Comparison of ENCODE assay signal across 8 mouse cellular contexts in the genomic region with DNA sequence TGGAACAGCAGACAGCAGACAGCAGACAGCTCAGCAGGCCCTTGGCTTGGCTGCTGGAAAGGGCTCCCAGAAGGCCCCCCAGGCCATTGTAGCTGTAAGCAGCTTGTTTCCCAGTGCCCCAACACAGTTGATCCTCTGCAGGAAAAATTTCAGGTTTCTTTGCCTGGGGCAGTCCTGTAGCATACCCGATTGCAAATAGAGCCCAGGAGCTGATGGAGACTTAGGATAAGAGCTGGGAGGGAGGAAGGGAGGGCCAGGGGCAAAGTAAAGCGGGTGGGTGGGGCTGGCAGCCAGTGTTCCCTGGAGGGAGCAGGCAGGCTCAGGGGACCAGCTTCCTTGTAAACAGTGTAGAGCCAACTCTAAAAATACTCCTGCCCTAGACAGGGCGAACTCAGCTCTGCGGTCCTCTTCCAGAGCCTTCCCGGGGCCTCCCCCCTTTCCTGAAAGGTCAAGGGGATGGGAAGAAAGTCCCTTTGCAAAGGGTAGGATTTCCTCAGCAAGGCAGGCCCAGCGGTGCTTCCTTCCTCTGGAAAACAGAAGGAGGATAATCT.
DNase-seq lines count a peak whose midpoint lies in the region; ATAC-seq lines count a peak whose summit lies in the region.

No protein-coding gene starts in this region.

- H3K4me2 ChIP-seq in forebrain, embryonic 16.5 days (ENCODE audit: low read length): no peak overlapping the region
- no peak overlapping the region for H3K4me2 ChIP-seq in hindbrain, embryonic 11.5 days (replicated peaks; ENCODE audit: low read depth, low read length)
- no peak overlapping the region for H3K4me2 ChIP-seq in limb, embryonic 13.5 days (replicated peaks)
- H3K4me2 ChIP-seq in midbrain, embryonic 16.5 days (ENCODE audit: low read length): no peak overlapping the region

- H3K9ac ChIP-seq in forebrain, embryonic 16.5 days (replicated peaks; ENCODE audit: low read depth, low read length): no peak overlapping the region
- H3K9ac ChIP-seq in hindbrain, embryonic 11.5 days (ENCODE audit: low read depth, low read length): no peak overlapping the region
- no peak overlapping the region; the same call in 1 of the 2 replicates for H3K9ac ChIP-seq in limb, embryonic 13.5 days
- H3K9ac ChIP-seq in midbrain, embryonic 16.5 days (ENCODE audit: low read depth, low read length): no peak overlapping the region

- peak; percentile 69 for ATAC-seq in forebrain, embryonic 16.5 days
- no peak for ATAC-seq in hindbrain, embryonic 11.5 days (ENCODE audit: low FRiP score)
- ATAC-seq in limb, embryonic 13.5 days (ENCODE audit: low FRiP score, low read depth): peak; percentile 41; the same call in 1 of the 2 replicates
- ATAC-seq in midbrain, embryonic 16.5 days: peak; percentile 81
- ATAC-seq in granulocyte monocyte progenitor cell, adult 5-6 weeks (replicated peaks; ENCODE audit: poor library complexity, severe bottlenecking): no peak

- DNase-seq in cerebellum, postnatal 10 days: peak; percentile 30 to 49
- DNase-seq in cerebellum, adult 9-10 months: no peak
- DNase-seq in hindbrain, embryonic 11.5 days (ENCODE audit: low spot score): no peak
- DNase-seq in right cerebral cortex, postnatal 36 days (ENCODE audit: low spot score in 2 of 2): no peak

- WGBS in forebrain, embryonic 16.5 days: 20% methylated on average over 6 of the region's 6 CpGs
- 27% methylated on average over 6 of the region's 6 CpGs for WGBS in hindbrain, embryonic 11.5 days
- 12% methylated on average over 6 of the region's 6 CpGs for WGBS in limb, embryonic 13.5 days
- 12% methylated on average over 6 of the region's 6 CpGs for WGBS in midbrain, embryonic 16.5 days

- H3K9me3 ChIP-seq in forebrain, embryonic 16.5 days (ENCODE audit: control insufficient read depth, low read length): no peaks in the 10 kb centered on the region
- no peaks in the 10 kb centered on the region for H3K9me3 ChIP-seq in hindbrain, embryonic 11.5 days (ENCODE audit: control insufficient read depth, low read length)
- no peaks in the 10 kb centered on the region for H3K9me3 ChIP-seq in limb, embryonic 13.5 days
- H3K9me3 ChIP-seq in midbrain, embryonic 16.5 days (replicated peaks; ENCODE audit: control insufficient read depth, low read length, poor library complexity, severe bottlenecking): no peaks in the 10 kb centered on the region

- no peak overlapping the region for H3K4me3 ChIP-seq in forebrain, embryonic 16.5 days (replicated peaks; ENCODE audit: low read length)
- H3K4me3 ChIP-seq in hindbrain, embryonic 11.5 days (ENCODE audit: low read depth, low read length): no peak overlapping the region
- no peak overlapping the region for H3K4me3 ChIP-seq in limb, embryonic 13.5 days
- H3K4me3 ChIP-seq in midbrain, embryonic 16.5 days (ENCODE audit: low read depth, low read length): no peak overlapping the region

- H3K27ac ChIP-seq in forebrain, embryonic 16.5 days (ENCODE audit: low read length): peak overlapping the region; percentile 29; the same call in 1 of the 2 replicates
- 0 out of 2 replicates have a peak overlapping the region, but pooled peaks have one; percentile 17 for H3K27ac ChIP-seq in hindbrain, embryonic 11.5 days (ENCODE audit: low read depth, low read length)
- peak overlapping the region; percentile 72 for H3K27ac ChIP-seq in limb, embryonic 13.5 days
- H3K27ac ChIP-seq in midbrain, embryonic 16.5 days (ENCODE audit: low read length): no peak overlapping the region

- H3K27me3 ChIP-seq in forebrain, embryonic 16.5 days (replicated peaks; ENCODE audit: control insufficient read depth, insufficient read depth, low read length): no peaks in the 10 kb centered on the region
- no peaks in the 10 kb centered on the region for H3K27me3 ChIP-seq in hindbrain, embryonic 11.5 days (ENCODE audit: control insufficient read depth, insufficient read depth, low read length)
- no peaks in the 10 kb centered on the region for H3K27me3 ChIP-seq in limb, embryonic 13.5 days
- peaks cover 4% of the 10 kb centered on the region; the same call in 1 of the 2 replicates for H3K27me3 ChIP-seq in midbrain, embryonic 16.5 days (ENCODE audit: control insufficient read depth, insufficient read depth, low read depth, low read length)

- H3K4me1 ChIP-seq in forebrain, embryonic 16.5 days (replicated peaks; ENCODE audit: control insufficient read depth, insufficient read depth, low read length): peaks cover 12% of the 10 kb centered on the region
- H3K4me1 ChIP-seq in hindbrain, embryonic 11.5 days (replicated peaks; ENCODE audit: control insufficient read depth, insufficient read depth, low read length): no peaks in the 10 kb centered on the region
- peaks cover 18% of the 10 kb centered on the region for H3K4me1 ChIP-seq in limb, embryonic 13.5 days
- H3K4me1 ChIP-seq in midbrain, embryonic 16.5 days (ENCODE audit: control insufficient read depth, insufficient read depth, low read length): peaks cover 5% of the 10 kb centered on the region; the same call in 1 of the 2 replicates

- H3K36me3 ChIP-seq in forebrain, embryonic 16.5 days (ENCODE audit: control insufficient read depth, insufficient read depth): no peaks in the 10 kb centered on the region
- no peaks in the 10 kb centered on the region for H3K36me3 ChIP-seq in hindbrain, embryonic 11.5 days (ENCODE audit: control insufficient read depth, insufficient read depth, low read length)
- no peaks in the 10 kb centered on the region for H3K36me3 ChIP-seq in limb, embryonic 13.5 days
- no peaks in the 10 kb centered on the region for H3K36me3 ChIP-seq in midbrain, embryonic 16.5 days (ENCODE audit: control insufficient read depth, insufficient read depth, low read length)

Comparison
In these comparisons a context has a peak if more than half of its experiments do, and no peak if none do; other contexts are left out.
1. DNase-seq: peak in cerebellum, postnatal 10 days (2 of 2); none in cerebellum, adult 9-10 months (single experiment), hindbrain, embryonic 11.5 days (single experiment) and right cerebral cortex, postnatal 36 days (0 of 2).
2. ATAC-seq: peak in forebrain, embryonic 16.5 days (single experiment), limb, embryonic 13.5 days (single experiment) and midbrain, embryonic 16.5 days (single experiment); none in hindbrain, embryonic 11.5 days (single experiment) and granulocyte monocyte progenitor cell, adult 5-6 weeks (single experiment).